Mouse (Mus musculus) liver, adult 2 months (tissue): ENCODE data around the gene Scd3. TPM values are rescaled to one million over a fixed set of nuclear protein-coding genes. Genes with fewer than 3 reads are reported as not detected.

Experiments
- DNase-seq: peaks from one replicate; pipeline ENCODE4 v3.0.0-alpha.2; 2011; ENCODE audit warnings: low read depth, low spot score; ENCODE audit errors: extremely low read depth
- H3K27ac ChIP-seq: fragments of 200-500 bp; replicated peaks from 2 replicates; pipeline ENCODE4 v1.5.1; 2012; ENCODE audit warnings: low read depth, mild to moderate bottlenecking, control low read depth, inconsistent platforms, low read length; ENCODE audit not compliant: insufficient read depth
- H3K27me3 ChIP-seq: fragments of 200-500 bp; 2 replicates; pipeline ENCODE4 v1.6.1; 2012; ENCODE audit warnings: mild to moderate bottlenecking, moderate library complexity, low read length, inconsistent platforms; ENCODE audit not compliant: control insufficient read depth, insufficient read depth
- H3K36me3 ChIP-seq: fragments of 200-500 bp; 2 replicates; pipeline ENCODE4 v1.6.1; 2012; ENCODE audit warnings: low read length, inconsistent platforms; ENCODE audit not compliant: control insufficient read depth, insufficient read depth
- H3K4me1 ChIP-seq: fragments of 200-500 bp; 2 replicates; pipeline ENCODE4 v1.6.1; 2011; ENCODE audit warnings: low read length; ENCODE audit not compliant: control insufficient read depth, insufficient read depth
- H3K4me3 ChIP-seq: fragments of 200-500 bp; 2 replicates; pipeline ENCODE4 v1.5.1; 2011; ENCODE audit warnings: low read depth, mild to moderate bottlenecking, control low read depth, low read length, moderate library complexity; ENCODE audit not compliant: insufficient read depth
- H3K79me2 ChIP-seq: fragments of 200-500 bp; 2 replicates; pipeline ENCODE4 v1.6.1; 2012; ENCODE audit warnings: inconsistent platforms, mild to moderate bottlenecking, low read length, moderate library complexity; ENCODE audit not compliant: control insufficient read depth, insufficient read depth
- H3K9ac ChIP-seq: fragments of 200-500 bp; 2 replicates; pipeline ENCODE4 v1.6.1; 2012; ENCODE audit warnings: low read depth, mild to moderate bottlenecking, control low read depth, inconsistent platforms, low read length
- CTCF ChIP-seq: fragments of 200-500 bp; IDR thresholded peaks from 2 replicates; pipeline ENCODE4 v1.5.1; 2011; ENCODE audit warnings: low read depth, low read length, control low read depth
- POLR2A ChIP-seq: fragments of 200-500 bp; IDR thresholded peaks from 2 replicates; pipeline ENCODE4 v1.6.1; 2011; ENCODE audit warnings: low read length, control low read depth; ENCODE audit not compliant: insufficient read depth; ENCODE audit errors: extremely low read depth
- WGBS: fragments of 180-500 bp; shearing (Covaris S2); methylation state at CpG from one replicate; pipeline ENCODE4 v1.1.7; 2018; 5-methylcytosine and 5-hydroxymethylcytosine counted together
- polyA plus RNA-seq: library from polyadenylated mRNA; depleted of rRNA; stranded (reverse); fragments of >200 nt; gene quantifications from 2 replicates; pipeline ENCODE4 v1.2.3, GENCODE M21; 2012
- total RNA-seq: library from RNA; depleted of rRNA; stranded (reverse); fragments of >200 nt; gene quantifications from 2 replicates; pipeline ENCODE4 v1.2.3, GENCODE M21; 2014

Scd3 gene
- total and polyA plus RNA-seq, 2 experiments, result 0.02 TPM; not detected in 1

- TF ChIP-seq CTCF, result no peak
- no peak for TF ChIP-seq POLR2A
- Histone ChIP-seq H3K4me3 (no peak overlapping the region), H3K36me3 (no peaks in the 10 kb centered on the region), H3K27ac (no peak overlapping the region), H3K4me1 (no peaks in the 10 kb centered on the region), H3K9ac (no peak overlapping the region), H3K27me3 (no peaks in the 10 kb centered on the region; the same call in 1 of the 2 replicates), H3K79me2 (no peaks in the 10 kb centered on the region)
- no peak for DNase-seq
- WGBS, result 29% methylated on average over 3 of the region's 3 CpGs
These were observed 15.0 kb downstream of the Scd3 start for GRCm38 (mm10) chr19:44217958-44218525.

GRCm38 (mm10) chr19:44225728-44226127 lies 22.7 kb downstream of the Scd3 start:
- TF ChIP-seq POLR2A (no peak), CTCF (no peak)
- Histone ChIP-seq H3K27ac (no peak overlapping the region), H3K36me3 (no peaks in the 10 kb centered on the region), H3K27me3 (peaks cover 12% of the 10 kb centered on the region), H3K4me1 (no peaks in the 10 kb centered on the region), H3K79me2 (no peaks in the 10 kb centered on the region), H3K4me3 (no peak overlapping the region), H3K9ac (no peak overlapping the region)
- WGBS, result 73% methylated on average over 5 of the region's 5 CpGs
- DNase-seq, result no peak

GRCm38 (mm10) chr19:44229776-44230175 lies 26.7 kb downstream of the Scd3 start:
- Histone ChIP-seq H3K4me3 (no peak overlapping the region), H3K4me1 (no peaks in the 10 kb centered on the region), H3K27me3 (peaks cover 14% of the 10 kb centered on the region), H3K36me3 (no peaks in the 10 kb centered on the region), H3K79me2 (no peaks in the 10 kb centered on the region), H3K27ac (no peak overlapping the region), H3K9ac (no peak overlapping the region)
- WGBS, result 74% methylated on average over 2 of the region's 2 CpGs
- DNase-seq, result no peak
- TF ChIP-seq CTCF (no peak), POLR2A (no peak)

GRCm38 (mm10) chr19:44230212-44230611 lies 27.1 kb downstream of the Scd3 start:
- DNase-seq, result no peak
- Histone ChIP-seq H3K4me1 (no peaks in the 10 kb centered on the region), H3K9ac (no peak overlapping the region), H3K4me3 (no peak overlapping the region), H3K27me3 (peaks cover 12% of the 10 kb centered on the region), H3K27ac (no peak overlapping the region), H3K36me3 (no peaks in the 10 kb centered on the region), H3K79me2 (no peaks in the 10 kb centered on the region)
- WGBS, result 71% methylated on average over 3 of the region's 3 CpGs
- TF ChIP-seq POLR2A (no peak), CTCF (no peak)

- no peak overlapping the region for H3K4me3 ChIP-seq
- H3K79me2 ChIP-seq, result no peaks in the 10 kb centered on the region
- no peak for DNase-seq
- H3K27ac ChIP-seq, result no peak overlapping the region
- no peak overlapping the region for H3K9ac ChIP-seq
- H3K36me3 ChIP-seq, result no peaks in the 10 kb centered on the region
- H3K4me1 ChIP-seq, result no peaks in the 10 kb centered on the region
- TF ChIP-seq CTCF, result no peak
- no peak for TF ChIP-seq POLR2A
- 86% methylated on average over 4 of the region's 4 CpGs for WGBS
- H3K27me3 ChIP-seq, result peaks cover 8% of the 10 kb centered on the region; the same call in 1 of the 2 replicates
These were observed 28.6 kb downstream of the Scd3 start for GRCm38 (mm10) chr19:44231608-44232151.

GRCm38 (mm10) chr19:44237471-44238006 lies 34.5 kb downstream of the Scd3 start:
- no peak overlapping the region for H3K27ac ChIP-seq
- H3K36me3 ChIP-seq, result no peaks in the 10 kb centered on the region
- TF ChIP-seq POLR2A, result no peak
- TF ChIP-seq CTCF, result no peak
- 11% methylated on average over 19 of the region's 19 CpGs for WGBS
- no peaks in the 10 kb centered on the region for H3K79me2 ChIP-seq
- H3K9ac ChIP-seq, result no peak overlapping the region
- H3K4me3 ChIP-seq, result no peak overlapping the region
- H3K4me1 ChIP-seq, result no peaks in the 10 kb centered on the region
- no peak for DNase-seq
- H3K27me3 ChIP-seq, result peaks cover 6% of the 10 kb centered on the region; the same call in 1 of the 2 replicates
